Mouse (Mus musculus): ENCODE data around the gene Pinlyp. TPM values are rescaled to one million over a fixed set of nuclear protein-coding genes. Genes with fewer than 3 reads are reported as not detected.

Gene Pinlyp
- polyA plus RNA-seq, 1 experiment from 2014 or later = 0.55 TPM

- peak within 1 kb of the TSS; percentile 90 for H3K4me2 ChIP-seq (ENCODE audit: low read length)
- peaks cover 17% of the 10 kb centered on the region for H3K36me3 ChIP-seq (ENCODE audit: insufficient read depth, low read length)
- TF ChIP-seq CTCF (IDR thresholded peaks at IDR 0.05; ENCODE audit: low read depth) = no peak
- H3K4me3 ChIP-seq (replicated peaks; ENCODE audit: low read depth, low read length) = peak within 1 kb of the TSS; percentile 56
- peaks cover 9% of the 10 kb centered on the region; the same call in 1 of the 2 replicates for H3K4me1 ChIP-seq (replicated peaks; ENCODE audit: insufficient read depth, low read length)
- peak within 1 kb of the TSS; percentile 74 for H3K9ac ChIP-seq (ENCODE audit: low read depth, low read length)
- peak within 1 kb of the TSS; percentile 94 for H3K27ac ChIP-seq
- ATAC-seq (replicated peaks; ENCODE audit: low FRiP score, low read depth) (peak; percentile 93), DNase-seq (ENCODE audit: low spot score) (peak; percentile 100)
- H3K27me3 ChIP-seq (ENCODE audit: insufficient read depth, low read length) = no peaks in the 10 kb centered on the region
- H3K9me3 ChIP-seq (replicated peaks; ENCODE audit: low read length) = no peaks in the 10 kb centered on the region
- WGBS = under 1% methylated on average over 44 of the region's 44 CpGs
Measured at GRCm38 (mm10) chr7:24530062-24530931, 15.6 kb downstream of the Pinlyp start, which contains the start of gene Irgq. Gene Irgq, plus strand, starts transcription at chr7:24530689.

- H3K36me3 ChIP-seq (ENCODE audit: insufficient read depth, low read length) = peaks cover 16% of the 10 kb centered on the region
- WGBS = 49% methylated on average over 11 of the region's 11 CpGs
- TF ChIP-seq CTCF (IDR thresholded peaks at IDR 0.05; ENCODE audit: low read depth) = no peak
- H3K4me1 ChIP-seq (replicated peaks; ENCODE audit: insufficient read depth, low read length) = peaks cover 9% of the 10 kb centered on the region; the same call in 1 of the 2 replicates
- H3K9me3 ChIP-seq (replicated peaks; ENCODE audit: low read length) = no peaks in the 10 kb centered on the region
- ATAC-seq (replicated peaks; ENCODE audit: low FRiP score, low read depth) (no peak), DNase-seq (ENCODE audit: low spot score) (no peak)
- peak overlapping the region; percentile 94 for H3K27ac ChIP-seq
- peak overlapping the region; percentile 90 for H3K4me2 ChIP-seq (ENCODE audit: low read length)
- peak overlapping the region; percentile 74 for H3K9ac ChIP-seq (ENCODE audit: low read depth, low read length)
- H3K27me3 ChIP-seq (ENCODE audit: insufficient read depth, low read length) = no peaks in the 10 kb centered on the region
- H3K4me3 ChIP-seq (replicated peaks; ENCODE audit: low read depth, low read length) = peak overlapping the region; percentile 56
Measured at GRCm38 (mm10) chr7:24529580-24529979, 16.3 kb downstream of the Pinlyp start.

DNA sequence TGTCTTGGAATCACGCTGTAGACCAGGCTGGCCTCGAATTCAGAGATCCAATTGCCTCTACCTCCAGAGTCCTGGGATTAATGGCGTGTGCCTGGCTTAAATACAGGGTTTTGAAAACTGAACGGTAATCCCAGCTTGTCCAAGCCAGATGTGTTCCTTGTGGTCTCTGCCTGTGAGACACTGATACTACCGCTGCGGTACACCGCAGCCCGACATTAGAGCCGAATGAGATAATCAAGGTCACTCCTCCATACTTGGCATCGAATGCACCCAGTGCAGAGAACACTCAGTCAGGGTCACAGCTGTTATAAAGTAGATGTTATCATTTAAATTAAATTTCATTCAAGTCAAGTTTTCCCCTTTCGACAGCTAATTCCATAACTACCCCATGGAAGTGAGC, 17.1 kb downstream of the Pinlyp start:
- Histone ChIP-seq H3K4me3 (replicated peaks; ENCODE audit: low read depth, low read length) (no peak overlapping the region), H3K4me1 (replicated peaks; ENCODE audit: insufficient read depth, low read length) (peaks cover 9% of the 10 kb centered on the region; the same call in 1 of the 2 replicates), H3K36me3 (ENCODE audit: insufficient read depth, low read length) (peaks cover 9% of the 10 kb centered on the region; the same call in 1 of the 2 replicates), H3K4me2 (ENCODE audit: low read length) (no peak overlapping the region), H3K9ac (ENCODE audit: low read depth, low read length) (no peak overlapping the region), H3K9me3 (replicated peaks; ENCODE audit: low read length) (no peaks in the 10 kb centered on the region), H3K27ac (no peak overlapping the region), H3K27me3 (ENCODE audit: insufficient read depth, low read length) (no peaks in the 10 kb centered on the region)
- no peak for DNase-seq (ENCODE audit: low spot score)
- no peak for TF ChIP-seq CTCF (IDR thresholded peaks at IDR 0.05; ENCODE audit: low read depth)
- no peak for ATAC-seq (replicated peaks; ENCODE audit: low FRiP score, low read depth)
- WGBS = 82% methylated on average over 11 of the region's 11 CpGs

GRCm38 (mm10) chr7:24525686-24526420, 20.1 kb downstream of the Pinlyp start:
- Histone ChIP-seq H3K4me2 (ENCODE audit: low read length) (no peak overlapping the region), H3K27ac (no peak overlapping the region), H3K36me3 (ENCODE audit: insufficient read depth, low read length) (no peaks in the 10 kb centered on the region), H3K9me3 (replicated peaks; ENCODE audit: low read length) (no peaks in the 10 kb centered on the region), H3K4me3 (replicated peaks; ENCODE audit: low read depth, low read length) (no peak overlapping the region), H3K27me3 (ENCODE audit: insufficient read depth, low read length) (no peaks in the 10 kb centered on the region), H3K9ac (ENCODE audit: low read depth, low read length) (no peak overlapping the region), H3K4me1 (replicated peaks; ENCODE audit: insufficient read depth, low read length) (peaks cover 5% of the 10 kb centered on the region; the same call in 1 of the 2 replicates)
- TF ChIP-seq CTCF (IDR thresholded peaks at IDR 0.05; ENCODE audit: low read depth) = no peak
- WGBS = 85% methylated on average over 12 of the region's 12 CpGs
- no peak for ATAC-seq (replicated peaks; ENCODE audit: low FRiP score, low read depth)
- DNase-seq (ENCODE audit: low spot score) = no peak

DNA sequence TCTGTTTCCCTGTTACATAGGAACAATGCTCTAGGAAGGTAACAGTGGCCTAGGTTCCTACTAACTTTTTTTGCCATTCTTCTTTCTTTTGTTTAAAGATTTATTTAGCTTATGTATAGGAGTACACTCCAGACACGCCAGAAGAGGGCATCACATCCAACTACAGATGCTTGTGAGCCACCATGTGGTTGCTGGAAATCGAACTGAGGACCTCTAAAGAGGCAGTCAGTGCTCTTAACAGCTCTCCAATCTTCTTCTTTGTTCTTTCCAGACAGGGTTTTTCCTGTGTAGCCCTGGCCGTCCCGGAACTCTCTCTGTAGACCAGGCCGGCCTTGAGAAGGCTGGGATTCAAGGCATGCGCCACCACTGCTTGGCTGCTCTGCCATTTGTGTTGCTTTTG, 20.9 kb downstream of the Pinlyp start:
- Histone ChIP-seq H3K36me3 (ENCODE audit: insufficient read depth, low read length) (no peaks in the 10 kb centered on the region), H3K9me3 (replicated peaks; ENCODE audit: low read length) (no peaks in the 10 kb centered on the region), H3K9ac (ENCODE audit: low read depth, low read length) (no peak overlapping the region), H3K27me3 (ENCODE audit: insufficient read depth, low read length) (no peaks in the 10 kb centered on the region), H3K4me3 (replicated peaks; ENCODE audit: low read depth, low read length) (no peak overlapping the region), H3K4me2 (ENCODE audit: low read length) (no peak overlapping the region), H3K4me1 (replicated peaks; ENCODE audit: insufficient read depth, low read length) (peaks cover 5% of the 10 kb centered on the region; the same call in 1 of the 2 replicates), H3K27ac (no peak overlapping the region)
- WGBS = 81% methylated on average over 6 of the region's 6 CpGs
- DNase-seq (ENCODE audit: low spot score) = no peak
- ATAC-seq (replicated peaks; ENCODE audit: low FRiP score, low read depth) = no peak
- TF ChIP-seq CTCF (IDR thresholded peaks at IDR 0.05; ENCODE audit: low read depth) = 0 out of 2 replicates have a peak, but pooled peaks have one; percentile 15

DNA sequence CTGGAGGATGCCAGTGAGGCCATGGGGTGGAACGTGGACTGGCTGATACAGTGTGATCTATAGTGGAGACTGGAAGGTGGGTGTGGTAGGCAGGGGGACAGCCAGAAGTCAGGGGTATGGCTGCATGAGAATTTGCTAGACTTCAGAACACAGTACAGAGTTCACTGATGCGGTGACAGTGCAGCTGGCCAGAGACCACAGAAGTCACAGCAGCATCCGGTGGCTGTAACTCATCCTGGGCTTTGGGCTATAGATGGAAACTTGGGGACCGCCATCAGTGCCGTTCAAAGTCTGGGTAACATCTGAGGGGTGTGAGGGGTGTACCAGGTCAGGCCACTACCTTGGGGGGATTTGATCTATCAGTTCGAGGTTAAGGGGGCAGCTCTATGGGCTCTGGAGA, 22.2 kb downstream of the Pinlyp start:
- Histone ChIP-seq H3K9me3 (replicated peaks; ENCODE audit: low read length) (no peaks in the 10 kb centered on the region), H3K27ac (no peak overlapping the region), H3K4me1 (replicated peaks; ENCODE audit: insufficient read depth, low read length) (no peaks in the 10 kb centered on the region), H3K36me3 (ENCODE audit: insufficient read depth, low read length) (no peaks in the 10 kb centered on the region), H3K27me3 (ENCODE audit: insufficient read depth, low read length) (no peaks in the 10 kb centered on the region), H3K4me2 (ENCODE audit: low read length) (no peak overlapping the region), H3K9ac (ENCODE audit: low read depth, low read length) (no peak overlapping the region), H3K4me3 (replicated peaks; ENCODE audit: low read depth, low read length) (no peak overlapping the region)
- WGBS = 80% methylated on average over 6 of the region's 6 CpGs
- ATAC-seq (replicated peaks; ENCODE audit: low FRiP score, low read depth) (no peak), DNase-seq (ENCODE audit: low spot score) (no peak)
- TF ChIP-seq CTCF (IDR thresholded peaks at IDR 0.05; ENCODE audit: low read depth) = no peak
